Mouse (Mus musculus) thymus, adult 2 months (tissue): ENCODE measurements around the gene Chn2. TPM values are rescaled to one million over a fixed set of nuclear protein-coding genes. Genes with fewer than 3 reads are reported as not detected.
A peak's percentile ranks its signal among the peaks of the same experiment; 100 is the strongest.

ENCODE experiments used
- DNase-seq: peaks from one replicate; pipeline ENCODE4 v3.0.0; 2021
- H3K27ac ChIP-seq: fragments of 200-500 bp; 2 replicates; pipeline ENCODE4 v1.5.1; 2012; ENCODE audit warnings: low read length, control low read depth; ENCODE audit not compliant: control insufficient read depth, insufficient read depth
- H3K27me3 ChIP-seq: fragments of 200-500 bp; 2 replicates; pipeline ENCODE4 v1.6.1; 2012; ENCODE audit warnings: mild to moderate bottlenecking, low read length, moderate library complexity, mixed read lengths; ENCODE audit not compliant: control insufficient read depth, insufficient read depth
- H3K36me3 ChIP-seq: fragments of 200-500 bp; 2 replicates; pipeline ENCODE4 v1.6.1; 2012; ENCODE audit warnings: mild to moderate bottlenecking, low read length, moderate library complexity; ENCODE audit not compliant: control insufficient read depth, insufficient read depth
- H3K4me1 ChIP-seq: fragments of 200-500 bp; replicated peaks from 2 replicates; pipeline ENCODE4 v1.6.1; 2012; ENCODE audit warnings: low read length; ENCODE audit not compliant: control insufficient read depth, insufficient read depth
- H3K4me3 ChIP-seq: fragments of 200-500 bp; 2 replicates; pipeline ENCODE4 v1.5.1; 2012; ENCODE audit warnings: mild to moderate bottlenecking, low read length, control low read depth, moderate library complexity; ENCODE audit not compliant: control insufficient read depth, insufficient read depth
- CTCF ChIP-seq: fragments of 200-500 bp; IDR thresholded peaks from 2 replicates; pipeline ENCODE4 v1.5.1; 2012; ENCODE audit warnings: mild to moderate bottlenecking, control low read depth, low read length, moderate library complexity, borderline replicate concordance; ENCODE audit not compliant: control insufficient read depth, poor library complexity, insufficient read depth; ENCODE audit errors: extremely low read depth
- POLR2A ChIP-seq: fragments of 200-500 bp; IDR thresholded peaks from 2 replicates; pipeline ENCODE4 v1.6.1; 2012; ENCODE audit warnings: mild to moderate bottlenecking, low read length, control low read depth, moderate library complexity; ENCODE audit not compliant: control insufficient read depth, poor library complexity, insufficient read depth; ENCODE audit errors: extremely low read depth
- WGBS: fragments of 180-500 bp; shearing (Covaris S2); methylation state at CpG from one replicate; pipeline ENCODE4 v1.1.7; 2018; 5-methylcytosine and 5-hydroxymethylcytosine counted together
- polyA plus RNA-seq: library from polyadenylated mRNA; depleted of rRNA; stranded (reverse); fragments of >200 nt; gene quantifications from 2 replicates; pipeline ENCODE4 v1.2.3, GENCODE M21; 2012

Chn2 gene
- polyA plus RNA-seq, 1 experiment, result 7.6 TPM

GRCm38 (mm10) chr6:54028706-54029105 is 10.6 kb upstream of the Chn2 start:
- H3K4me1 ChIP-seq, result no peaks in the 10 kb centered on the region
- H3K27ac ChIP-seq, result no peak overlapping the region
- no peak overlapping the region for H3K4me3 ChIP-seq
- TF ChIP-seq POLR2A (no peak), CTCF (no peak)
- no peaks in the 10 kb centered on the region for H3K36me3 ChIP-seq
- no peak for DNase-seq
- WGBS, result 72% methylated on average over 1 of the region's 1 CpGs
- H3K27me3 ChIP-seq, result no peaks in the 10 kb centered on the region

GRCm38 (mm10) chr6:54030351-54030750 is 9.0 kb upstream of the Chn2 start:
- no peak overlapping the region for H3K27ac ChIP-seq

GRCm38 (mm10) chr6:54030776-54031175 is 8.6 kb upstream of the Chn2 start:
- no peak overlapping the region for H3K27ac ChIP-seq
- WGBS, result 91% methylated on average over 3 of the region's 3 CpGs

More at GRCm38 (mm10) chr6:54030351-54030750, 9.0 kb upstream of the Chn2 start:
- no peaks in the 10 kb centered on the region for H3K4me1 ChIP-seq
- no peaks in the 10 kb centered on the region for H3K36me3 ChIP-seq
- no peaks in the 10 kb centered on the region for H3K27me3 ChIP-seq
- TF ChIP-seq CTCF (no peak), POLR2A (no peak)
- DNase-seq, result no peak
- no peak overlapping the region for H3K4me3 ChIP-seq

GRCm38 (mm10) chr6:54034471-54034870 is 4.9 kb upstream of the Chn2 start:
- Histone ChIP-seq H3K27me3 (no peaks in the 10 kb centered on the region; the same call in 1 of the 2 replicates), H3K27ac (no peak overlapping the region), H3K4me3 (no peak overlapping the region), H3K4me1 (no peaks in the 10 kb centered on the region; the same call in 1 of the 2 replicates), H3K36me3 (no peaks in the 10 kb centered on the region)
- DNase-seq, result peak; percentile 64
- no peak for TF ChIP-seq POLR2A
- TF ChIP-seq CTCF, result peak; percentile 76
- 2% methylated on average over 9 of the region's 9 CpGs for WGBS

More at GRCm38 (mm10) chr6:54030776-54031175, 8.6 kb upstream of the Chn2 start:
- Histone ChIP-seq H3K4me3 (no peak overlapping the region), H3K36me3 (no peaks in the 10 kb centered on the region), H3K27me3 (no peaks in the 10 kb centered on the region), H3K4me1 (no peaks in the 10 kb centered on the region)
- no peak for TF ChIP-seq POLR2A
- TF ChIP-seq CTCF, result no peak
- no peak for DNase-seq

- no peak for TF ChIP-seq POLR2A
- no peak for TF ChIP-seq CTCF
- no peaks in the 10 kb centered on the region for H3K36me3 ChIP-seq
- no peak for DNase-seq
- no peaks in the 10 kb centered on the region; the same call in 1 of the 2 replicates for H3K4me1 ChIP-seq
- no peak overlapping the region for H3K27ac ChIP-seq
- H3K27me3 ChIP-seq, result peaks cover 9% of the 10 kb centered on the region; the same call in 1 of the 2 replicates
- 72% methylated on average over 3 of the region's 3 CpGs for WGBS
- no peak overlapping the region for H3K4me3 ChIP-seq
Measured at GRCm38 (mm10) chr6:54035548-54035947, 3.8 kb upstream of the Chn2 start.

- no peak overlapping the region for H3K4me3 ChIP-seq
- DNase-seq, result no peak
- TF ChIP-seq CTCF (no peak), POLR2A (no peak)
- H3K36me3 ChIP-seq, result no peaks in the 10 kb centered on the region
- WGBS, result 50% methylated on average over 10 of the region's 10 CpGs
- no peaks in the 10 kb centered on the region; the same call in 1 of the 2 replicates for H3K4me1 ChIP-seq
- H3K27ac ChIP-seq, result no peak overlapping the region
- peaks cover 9% of the 10 kb centered on the region; the same call in 1 of the 2 replicates for H3K27me3 ChIP-seq
Measured at GRCm38 (mm10) chr6:54038866-54039265, 488 bp upstream of the Chn2 start.
